Mouse (Mus musculus): ENCODE results near the gene Ercc1. TPM values are rescaled to one million over a fixed set of nuclear protein-coding genes. Genes with fewer than 3 reads are reported as not detected.

Gene Ercc1
- total RNA-seq, 2 experiments from 2014 or later: 33.1 to 34.5 TPM

GRCm38 (mm10) chr7:19360944-19361343 lies 16.4 kb downstream of the Ercc1 start:
- DNase-seq (ENCODE audit: low spot score in 2 of 2): peak; percentile 66 to 82

- peak; percentile 53 to 65 for DNase-seq (ENCODE audit: low spot score in 2 of 2)
Observed at GRCm38 (mm10) chr7:19361720-19362119, 17.1 kb downstream of the Ercc1 start.

- no peak for DNase-seq (ENCODE audit: low spot score in 2 of 2)
Observed at GRCm38 (mm10) chr7:19362276-19362675, 17.7 kb downstream of the Ercc1 start.

- peak; percentile 57 to 66 for DNase-seq (ENCODE audit: low spot score in 2 of 2)
Observed at GRCm38 (mm10) chr7:19363881-19364280, 19.3 kb downstream of the Ercc1 start.

- no peak for DNase-seq (ENCODE audit: low spot score in 2 of 2)
Observed at GRCm38 (mm10) chr7:19365376-19365775, 20.8 kb downstream of the Ercc1 start.

- no peak for DNase-seq (ENCODE audit: low spot score in 2 of 2)
Observed at GRCm38 (mm10) chr7:19368380-19368779, 23.8 kb downstream of the Ercc1 start.

GRCm38 (mm10) chr7:19369823-19370425 lies 25.3 kb downstream of the Ercc1 start:
- DNase-seq (ENCODE audit: low spot score in 2 of 2): peak in 1 of 2 experiments; percentile 58

- DNase-seq (ENCODE audit: low spot score in 2 of 2): no peak
Observed at GRCm38 (mm10) chr7:19373367-19373766, 28.8 kb downstream of the Ercc1 start.

GRCm38 (mm10) chr7:19375368-19375767 lies 30.8 kb downstream of the Ercc1 start:
- DNase-seq (ENCODE audit: low spot score in 2 of 2): no peak

GRCm38 (mm10) chr7:19376019-19376418 lies 31.4 kb downstream of the Ercc1 start:
- no peak for DNase-seq (ENCODE audit: low spot score in 2 of 2)

- DNase-seq (ENCODE audit: low spot score in 2 of 2): no peak
Observed at GRCm38 (mm10) chr7:19378049-19378448, 33.5 kb downstream of the Ercc1 start.

- peak; percentile 97 to 99 for DNase-seq (ENCODE audit: low spot score in 2 of 2)
Observed at GRCm38 (mm10) chr7:19381377-19382165, 37.0 kb downstream of the Ercc1 start, which contains the start of gene Ercc2. TSS of gene Ercc2 (plus strand) at chr7:19382010.

GRCm38 (mm10) chr7:19382166-19382541 lies 37.6 kb downstream of the Ercc1 start:
- DNase-seq (ENCODE audit: low spot score in 2 of 2): peak in 1 of 2 experiments; percentile 40

- peak in 1 of 2 experiments; percentile 7 for DNase-seq (ENCODE audit: low spot score in 2 of 2)
Observed at GRCm38 (mm10) chr7:19383708-19384107, 39.1 kb downstream of the Ercc1 start.

- DNase-seq (ENCODE audit: low spot score in 2 of 2): peak in 1 of 2 experiments; percentile 26
Observed at GRCm38 (mm10) chr7:19388699-19389413, 44.3 kb downstream of the Ercc1 start.

GRCm38 (mm10) chr7:19394484-19394883 lies 49.9 kb downstream of the Ercc1 start:
- DNase-seq (ENCODE audit: low spot score in 2 of 2): no peak

GRCm38 (mm10) chr7:19399496-19400280 lies 55.1 kb downstream of the Ercc1 start:
- DNase-seq (ENCODE audit: low spot score in 2 of 2): no peak

GRCm38 (mm10) chr7:19400946-19401345 lies 56.4 kb downstream of the Ercc1 start:
- DNase-seq (ENCODE audit: low spot score in 2 of 2): no peak

- DNase-seq (ENCODE audit: low spot score in 2 of 2): no peak
Observed at GRCm38 (mm10) chr7:19402535-19403112, 58.0 kb downstream of the Ercc1 start.

GRCm38 (mm10) chr7:19403731-19404296 lies 59.2 kb downstream of the Ercc1 start, which contains the start of gene Klc3:
TSS of gene Klc3 (minus strand) at chr7:19404104.
- no peak for DNase-seq (ENCODE audit: low spot score in 2 of 2)
